Mouse (Mus musculus) stomach, postnatal 0 days (tissue): ENCODE measurements at regions not wholly inside any gene's neighbourhood (a gene's known extent, or its start where the extent isn't known, plus 50 kb on each side); places are given as distances from the start of the nearest gene placed in this dataset.

Experiments used
- CTCF ChIP-seq: IDR thresholded peaks from 2 replicates; pipeline ENCODE4 v1.5.1; 2016; ENCODE audit warnings: antibody characterized with exemption, low read depth, mild to moderate bottlenecking, moderate library complexity
- EP300 ChIP-seq: optimal IDR thresholded peaks from 2 replicates; pipeline ENCODE3; 2016; ENCODE audit warnings: antibody characterized with exemption

GRCm38 (mm10) chr15:19549757-19550156 is 731.0 kb downstream of the Cdh10 start:
- TF ChIP-seq CTCF, result no peak
- TF ChIP-seq EP300, result no peak
